Mouse (Mus musculus): ENCODE measurements around the gene App.

The App gene

DNA sequence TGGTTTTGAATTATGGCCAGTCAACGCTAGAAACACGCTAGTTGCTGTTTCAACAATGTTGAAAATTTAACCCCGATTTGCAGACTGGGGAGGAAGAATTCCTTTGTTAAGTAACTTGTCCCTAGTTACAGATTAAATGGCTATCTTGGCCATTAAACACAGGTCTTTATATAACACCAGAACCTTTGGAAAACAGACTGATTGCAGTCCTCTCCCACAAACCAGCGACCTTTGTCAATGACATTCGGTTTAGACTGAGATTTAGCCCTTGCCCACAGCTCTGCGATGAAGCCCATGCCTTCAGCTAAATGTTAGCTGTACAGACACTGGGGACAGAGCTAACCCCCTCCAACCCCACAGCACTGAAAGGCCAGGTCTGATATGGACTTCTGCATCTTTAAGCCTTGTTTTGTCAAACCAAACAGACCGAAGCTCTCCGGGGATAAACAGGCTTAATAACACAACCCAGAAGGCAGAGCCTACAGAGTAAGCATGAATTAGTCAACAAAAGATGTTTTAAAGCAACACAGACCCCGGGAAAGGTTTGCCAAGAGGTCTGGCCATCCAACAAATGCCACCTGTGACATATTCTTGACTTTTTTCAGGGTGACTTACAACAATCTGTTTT lies 152.8 kb downstream of the App start:
- no peak for DNase-seq (ENCODE audit: low spot score)

DNA sequence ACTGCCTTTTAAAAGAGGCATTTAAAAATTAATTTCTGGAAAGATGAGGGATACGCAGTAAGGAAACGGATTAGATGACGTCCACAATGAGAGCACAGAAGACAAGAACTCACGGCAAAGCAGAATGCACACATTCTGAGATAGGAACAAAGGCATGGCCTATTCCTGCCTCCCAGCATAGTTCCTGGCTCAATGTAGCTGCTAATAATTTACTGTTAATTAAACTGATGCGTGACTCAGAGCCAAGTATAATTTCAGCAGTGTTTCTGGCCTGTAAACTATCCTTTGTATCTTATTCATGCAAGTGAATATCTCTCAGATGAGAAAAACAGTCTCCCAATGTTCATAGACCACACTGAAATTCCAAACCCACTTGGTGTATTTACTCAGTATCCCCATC lies 154.3 kb downstream of the App start:
- DNase-seq (ENCODE audit: low spot score): no peak

DNA sequence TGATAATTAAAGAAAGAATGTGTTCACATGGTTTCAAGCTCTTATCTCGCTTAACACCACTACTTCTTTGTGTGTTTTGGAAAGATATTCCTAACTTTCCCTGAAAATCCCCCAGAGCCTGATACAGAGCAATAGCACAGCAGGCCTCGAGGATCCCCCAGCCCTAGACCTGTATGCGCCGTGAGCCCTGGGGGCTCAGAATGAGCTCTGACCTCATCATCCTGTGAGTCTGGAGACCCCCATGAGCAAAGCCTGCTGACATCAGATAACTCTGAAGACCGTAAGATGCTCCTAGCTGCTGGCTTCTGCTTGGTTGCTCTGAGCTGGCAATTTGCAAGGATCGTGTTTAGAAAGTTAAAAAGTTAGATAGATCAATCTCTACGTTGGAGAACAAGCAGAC lies 155.7 kb downstream of the App start:
- no peak for DNase-seq (ENCODE audit: low spot score)

DNA sequence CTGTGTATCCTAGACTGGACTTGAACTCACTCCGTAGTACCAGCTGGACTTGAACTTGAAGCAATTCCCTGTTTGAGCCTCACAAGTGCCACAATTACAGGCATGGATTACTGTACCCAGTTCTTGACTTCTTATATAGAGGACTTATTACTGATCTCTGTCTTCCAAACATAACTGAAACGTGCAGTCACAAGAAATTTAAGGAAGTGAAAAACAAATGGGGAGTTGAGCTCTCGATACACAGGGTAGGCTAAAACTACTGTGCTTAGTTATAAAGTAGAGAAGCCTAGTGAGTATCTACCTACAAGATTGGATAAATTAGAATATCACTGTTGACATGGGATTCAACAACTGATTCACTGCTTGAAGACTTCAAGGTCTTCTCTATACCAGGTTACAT lies 160.9 kb downstream of the App start:
- DNase-seq (ENCODE audit: low spot score): no peak

DNA sequence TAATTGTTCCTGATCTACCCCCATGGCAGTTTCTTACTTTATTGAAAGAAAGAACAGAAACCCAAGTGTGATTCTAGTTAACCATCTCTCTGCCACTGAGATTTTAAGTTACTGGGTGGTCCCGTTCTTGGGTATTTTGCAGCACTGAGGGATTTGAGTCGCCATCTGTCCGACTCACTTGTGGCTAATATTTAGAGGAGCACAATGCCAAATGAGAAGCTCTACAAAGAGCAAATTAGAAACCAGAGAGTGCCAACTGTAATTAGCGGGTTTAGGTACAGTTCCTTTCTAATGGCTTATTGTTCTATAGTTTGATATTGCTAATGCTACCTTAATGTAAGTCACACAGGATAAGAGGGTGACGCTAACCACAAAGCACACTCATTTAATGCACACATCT lies 161.4 kb downstream of the App start:
- no peak for DNase-seq (ENCODE audit: low spot score)

DNA sequence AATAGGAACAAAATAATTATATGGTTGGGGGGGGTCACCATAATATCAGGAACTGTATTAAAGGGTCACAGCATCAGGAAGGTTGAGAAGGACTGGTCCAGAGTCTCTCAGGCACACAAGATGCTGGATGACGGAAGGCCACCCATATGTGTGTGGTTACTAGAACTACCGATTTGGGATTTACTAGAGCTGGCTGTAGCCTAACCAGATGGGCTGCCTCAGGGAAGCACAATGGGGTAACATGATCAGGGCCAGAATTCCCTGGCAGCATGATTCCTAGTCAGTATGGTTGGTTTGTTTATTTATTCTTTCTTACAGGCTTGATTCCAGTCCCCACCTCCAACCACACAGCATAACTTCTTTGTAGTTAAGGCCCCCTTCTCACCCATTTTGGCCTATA lies 162.9 kb downstream of the App start:
- DNase-seq (ENCODE audit: low spot score): no peak

DNA sequence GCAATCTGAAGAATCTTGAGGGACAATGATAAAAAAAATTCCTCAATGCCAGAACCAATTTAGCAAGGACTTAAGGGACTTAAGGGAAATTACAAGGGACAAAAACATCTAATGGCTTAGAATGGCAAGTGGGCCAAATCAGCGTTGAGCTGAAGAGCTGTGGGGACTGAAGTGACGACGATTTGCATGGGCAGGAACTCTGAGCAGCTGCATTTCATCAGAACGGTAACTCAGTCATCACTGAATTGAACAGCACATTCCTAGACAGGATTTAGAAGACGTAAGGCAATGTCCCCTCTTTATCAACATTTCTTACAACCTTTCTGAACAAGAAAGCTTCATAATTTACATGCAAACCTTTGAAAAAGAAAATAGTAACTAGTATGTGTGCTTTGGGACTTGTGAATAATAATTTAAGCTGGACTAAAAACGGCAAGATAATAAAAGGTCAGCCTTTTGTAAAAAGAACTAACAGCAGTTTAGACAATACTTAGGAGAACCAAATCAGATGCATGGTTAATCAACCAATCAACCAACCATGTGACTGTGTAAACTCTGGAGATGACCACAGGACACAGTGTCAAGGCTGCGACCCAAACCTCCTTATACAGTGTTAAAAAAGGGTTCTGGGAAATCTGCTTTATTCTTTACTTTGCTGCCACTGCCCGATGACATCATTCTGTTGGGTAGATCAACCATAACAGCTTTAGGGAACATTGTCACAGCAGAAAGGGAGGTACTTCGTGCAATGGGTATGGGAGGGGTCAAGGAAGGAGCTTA lies 164.5 kb downstream of the App start:
- no peak for DNase-seq (ENCODE audit: low spot score)

DNA sequence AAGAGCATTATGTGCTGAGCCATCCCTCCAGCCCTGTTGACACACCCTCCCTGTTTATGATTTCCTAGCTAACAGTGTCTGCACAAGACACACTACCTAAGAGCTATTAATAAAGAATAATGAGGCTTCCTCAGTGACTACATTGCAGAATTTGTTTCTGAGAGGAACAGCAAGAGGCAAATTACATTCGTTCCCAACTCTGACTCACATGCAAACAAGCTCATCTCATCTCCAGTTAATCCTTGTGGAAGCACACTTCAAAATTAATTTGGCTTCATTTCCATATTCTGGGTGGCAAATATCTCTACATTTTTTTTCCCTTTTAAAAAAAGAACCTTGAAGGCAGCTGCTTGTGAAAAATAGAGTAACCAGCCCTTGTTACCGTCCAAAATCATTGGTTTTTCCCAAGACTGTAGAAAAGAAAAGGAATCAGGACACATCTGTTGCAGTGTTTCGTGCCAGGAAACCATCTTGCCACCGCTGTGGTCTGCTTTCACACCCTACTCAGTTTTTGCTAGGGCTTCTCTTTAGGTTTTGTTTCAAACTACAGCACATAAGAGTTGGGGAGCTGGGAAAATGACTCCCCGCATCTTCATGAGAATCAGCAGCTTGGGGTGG lies 171.5 kb downstream of the App start:
- DNase-seq (ENCODE audit: low spot score): no peak

DNA sequence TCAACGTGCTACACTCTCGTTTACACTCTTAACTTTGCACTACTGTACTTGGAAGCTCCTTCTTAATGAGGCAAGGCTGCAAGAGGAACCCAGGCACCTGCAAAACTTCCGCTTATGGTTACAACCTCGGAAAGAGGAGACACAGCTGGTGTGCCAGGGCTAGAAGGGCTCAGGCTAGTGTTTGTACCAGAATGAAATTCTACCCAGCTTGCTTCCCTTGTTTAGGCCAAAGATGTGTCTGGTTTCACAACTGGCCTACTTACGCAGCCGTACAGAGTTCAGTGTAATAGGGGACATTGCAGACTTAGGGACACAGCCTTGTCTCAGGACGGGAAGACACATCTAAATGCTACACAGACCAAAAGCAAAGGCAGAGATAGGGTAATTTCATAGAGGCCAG lies 173.3 kb downstream of the App start:
- no peak for DNase-seq (ENCODE audit: low spot score)

DNA sequence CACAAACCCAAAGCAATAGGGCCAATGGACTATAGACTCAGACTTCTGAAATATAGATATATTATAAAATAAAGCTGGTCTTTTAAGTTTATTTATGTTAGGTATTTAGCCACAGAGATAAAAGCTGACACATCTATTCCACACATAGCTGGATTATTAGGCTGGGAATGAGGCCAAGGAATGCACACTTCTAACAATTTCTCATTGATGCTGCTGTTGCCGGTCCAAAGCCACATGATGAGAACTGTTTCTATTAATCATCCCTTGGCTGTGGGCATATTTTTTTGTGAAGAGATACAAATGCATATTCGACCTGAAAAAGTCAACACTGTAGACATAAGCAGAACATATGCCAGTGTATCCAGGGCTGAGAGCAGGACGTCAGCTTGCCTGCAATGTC lies 176.0 kb downstream of the App start:
- DNase-seq (ENCODE audit: low spot score): no peak

DNA sequence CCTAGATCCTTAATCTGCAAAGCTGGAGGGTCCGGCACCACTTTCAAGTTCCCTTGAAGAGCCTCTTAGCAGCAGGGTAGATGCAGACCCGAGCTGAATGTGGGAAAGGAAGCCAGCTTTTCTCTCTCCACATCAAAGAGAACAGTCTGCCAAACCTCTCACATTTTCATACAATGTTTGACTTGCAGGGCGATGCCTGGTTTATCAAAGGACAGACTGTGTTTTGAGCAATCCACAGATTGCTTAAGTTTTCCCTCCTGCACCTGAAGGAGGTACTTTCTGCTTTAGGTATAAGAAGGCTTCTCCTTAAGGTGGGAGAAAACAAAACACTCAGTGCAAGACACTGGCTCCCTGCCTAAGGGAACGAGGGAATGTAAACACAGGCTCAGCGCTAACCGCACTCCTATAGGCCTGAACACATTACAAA lies 178.1 kb downstream of the App start:
- DNase-seq (ENCODE audit: low spot score): no peak

DNA sequence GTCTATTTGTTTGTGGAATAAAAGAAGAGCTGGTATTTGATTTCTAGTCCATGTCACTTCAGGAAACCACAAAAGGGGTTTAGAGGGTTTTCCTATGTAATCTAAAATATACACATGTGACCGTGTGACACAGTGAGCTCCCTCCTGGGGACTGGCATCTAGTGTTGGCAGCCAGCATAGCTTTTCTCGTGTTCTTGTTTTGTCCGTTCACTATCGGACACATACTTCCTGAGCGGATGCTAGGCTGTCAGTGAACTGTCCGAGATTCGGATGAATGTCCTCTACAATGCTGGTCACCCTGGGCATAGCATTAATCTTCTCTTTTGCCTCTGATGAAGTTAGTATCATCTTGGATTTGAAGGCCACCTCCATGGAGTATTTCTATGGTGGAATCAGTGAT lies 180.7 kb downstream of the App start:
- DNase-seq (ENCODE audit: low spot score): no peak

DNA sequence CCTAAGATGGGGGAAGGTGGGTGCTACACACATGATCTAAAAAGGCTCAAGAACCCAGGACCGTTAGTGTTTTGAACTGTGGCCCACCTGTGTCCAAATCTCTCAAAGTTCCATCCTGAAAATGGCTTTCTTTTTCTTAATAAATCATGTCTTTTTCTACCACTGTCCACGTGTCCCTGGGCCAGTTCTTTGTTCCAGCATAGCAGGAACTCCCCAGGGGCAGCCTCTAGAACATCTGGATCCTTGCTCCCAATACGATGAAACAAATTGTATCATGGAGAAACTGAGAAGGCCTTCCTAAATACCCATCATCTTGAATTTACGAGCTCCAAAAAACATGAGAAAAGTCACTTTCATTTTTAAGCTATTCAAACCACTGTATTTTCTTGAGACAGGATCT lies 182.6 kb downstream of the App start:
- no peak for DNase-seq (ENCODE audit: low spot score)

DNA sequence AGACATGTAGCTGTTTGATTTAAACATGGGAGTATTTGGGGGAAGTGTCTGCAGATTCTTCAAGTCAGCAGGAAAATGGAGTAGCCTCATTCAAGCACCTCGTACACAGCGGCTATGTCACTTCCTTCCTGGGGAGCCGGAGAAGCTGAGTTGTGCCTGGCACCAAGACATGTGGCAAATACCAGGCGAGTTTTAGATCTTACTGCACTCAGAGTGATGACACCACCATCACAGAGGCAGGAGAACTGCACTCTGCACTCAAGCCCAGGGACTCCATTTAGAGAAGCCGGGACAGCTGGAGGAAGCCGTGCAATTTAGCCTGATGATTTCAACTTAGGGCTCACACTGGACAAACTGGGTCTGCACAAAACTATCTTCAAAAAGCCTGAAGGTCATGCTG lies 183.6 kb downstream of the App start:
- DNase-seq (ENCODE audit: low spot score): no peak

DNA sequence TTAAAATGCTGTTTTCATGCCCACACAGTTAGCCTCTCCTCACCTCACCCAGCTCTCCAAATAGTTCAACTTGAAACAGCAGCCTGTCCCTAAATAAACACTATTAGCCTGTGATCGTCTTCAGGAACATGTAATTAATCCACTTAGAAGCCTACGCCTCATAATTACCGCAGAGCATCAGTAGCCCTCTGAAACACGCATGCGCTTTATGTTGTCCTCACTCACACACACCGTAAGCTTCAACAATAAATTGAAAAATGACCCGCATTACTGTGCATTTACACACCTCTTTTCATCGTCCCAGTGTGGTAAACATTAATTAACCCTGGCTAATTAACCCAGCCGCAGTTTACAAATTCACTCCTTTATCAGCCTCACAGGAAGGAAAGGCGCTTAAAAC lies 184.1 kb downstream of the App start:
- DNase-seq (ENCODE audit: low spot score): no peak

DNA sequence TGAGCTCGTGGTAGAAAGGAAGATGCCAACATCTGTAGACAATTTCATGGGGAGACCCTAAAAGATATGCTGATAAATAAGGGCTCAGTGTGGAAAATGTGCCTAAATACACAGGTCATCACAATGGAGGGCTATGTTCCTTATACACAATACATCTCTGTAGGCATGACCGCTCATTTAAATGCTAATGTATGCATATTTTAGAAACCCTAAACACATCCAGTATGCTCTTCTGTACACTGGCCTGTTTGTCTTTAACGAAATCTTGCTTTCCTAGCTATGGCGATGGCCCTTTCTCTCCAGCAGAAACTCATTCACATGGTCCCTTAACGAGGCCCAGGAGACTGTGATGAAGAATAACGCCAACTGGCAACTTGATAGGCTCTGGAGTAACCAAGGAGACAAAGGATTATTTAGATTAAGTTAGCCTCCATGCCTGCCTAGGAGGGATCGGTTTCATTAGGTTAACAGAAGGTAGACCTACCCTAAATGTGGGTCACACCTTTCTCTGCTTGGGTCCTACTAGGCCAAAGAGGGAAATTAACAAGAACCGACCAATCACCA lies 185.8 kb downstream of the App start:
- DNase-seq (ENCODE audit: low spot score): no peak

DNA sequence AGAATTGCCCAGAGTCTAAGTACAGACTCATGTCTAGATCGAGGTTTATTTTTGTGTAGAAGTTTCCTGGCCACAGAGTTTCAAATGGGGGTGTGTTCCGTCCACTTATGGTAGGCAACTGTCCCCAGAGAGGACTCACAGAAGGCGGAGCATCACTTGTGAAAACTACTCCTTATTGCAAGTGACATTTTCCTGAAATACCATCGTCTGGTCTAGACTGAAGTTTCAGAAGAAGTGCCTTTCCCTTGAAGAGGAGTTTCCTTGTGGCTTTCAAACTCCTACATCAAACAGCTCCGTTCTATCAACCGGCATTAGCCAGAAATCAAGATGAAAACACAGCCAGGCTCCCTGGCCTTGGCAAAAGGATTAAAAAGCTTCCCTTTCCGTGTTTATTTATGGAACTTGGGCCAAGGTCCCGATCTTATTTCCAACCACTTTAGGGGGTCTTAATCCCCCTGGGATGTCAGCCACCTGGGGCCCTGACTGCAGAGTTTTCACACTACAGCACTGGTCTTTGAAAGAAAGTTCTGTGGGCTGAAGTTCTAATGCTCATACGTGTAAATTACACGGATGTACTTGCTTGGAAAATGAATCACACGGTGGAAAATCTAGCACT lies 187.4 kb downstream of the App start:
- no peak for DNase-seq (ENCODE audit: low spot score)

DNA sequence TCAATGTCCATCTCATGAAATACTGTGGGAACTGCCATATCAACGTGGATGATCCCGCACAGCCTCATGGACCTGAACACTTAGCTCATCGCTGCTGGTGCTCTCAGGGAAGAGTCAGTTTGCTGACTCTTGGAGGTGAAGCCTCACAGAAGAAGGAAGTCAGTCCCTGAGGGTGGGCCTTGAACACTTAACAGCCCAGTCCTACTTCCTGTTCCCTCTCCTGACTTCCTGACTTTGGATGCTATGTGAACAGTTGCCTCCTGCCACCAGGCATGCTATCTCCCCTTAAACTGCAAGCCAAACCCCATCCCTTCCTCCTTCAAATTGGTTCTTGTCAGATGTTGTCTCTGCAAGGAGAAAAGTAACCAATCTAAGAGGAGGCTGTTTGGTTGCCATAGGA lies 188.2 kb downstream of the App start:
- DNase-seq (ENCODE audit: low spot score): no peak

DNA sequence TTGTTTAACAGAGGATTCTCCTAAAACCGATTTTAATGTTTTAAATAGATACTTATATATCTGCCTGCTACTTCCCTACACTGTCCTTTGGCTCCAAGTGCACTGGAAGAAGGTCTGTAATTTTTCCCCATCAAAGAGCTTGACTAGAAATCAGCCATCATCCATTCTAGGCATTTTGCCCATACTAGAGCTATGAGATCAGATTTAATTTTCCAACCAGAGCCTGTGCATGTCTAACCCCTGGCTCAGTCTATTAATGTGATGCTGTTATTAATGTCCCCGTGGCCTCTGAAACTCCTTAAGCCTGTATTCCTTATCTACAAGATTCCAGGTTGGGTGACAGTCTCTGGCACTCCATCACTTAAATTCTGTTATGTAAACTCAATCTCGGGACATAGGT lies 190.1 kb downstream of the App start:
- DNase-seq (ENCODE audit: low spot score): no peak

DNA sequence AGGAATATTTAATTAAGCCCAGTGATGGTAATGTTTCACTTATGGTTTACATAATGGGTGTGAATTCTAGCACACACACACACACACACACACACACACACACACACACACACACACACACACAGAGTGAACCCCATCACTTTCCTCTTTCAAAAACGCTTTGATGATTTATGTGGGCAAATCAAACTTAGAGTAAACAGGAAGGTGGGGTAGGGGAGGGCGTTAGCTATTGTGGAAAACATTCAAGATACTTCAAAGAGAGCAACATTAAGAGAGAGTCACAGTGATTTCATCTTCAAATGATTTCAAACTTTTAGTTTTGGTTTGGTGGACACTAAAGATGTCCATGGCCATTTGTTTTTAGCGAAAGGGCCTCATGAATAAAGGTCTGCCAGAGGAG lies 191.0 kb downstream of the App start:
- DNase-seq (ENCODE audit: low spot score): no peak

DNA sequence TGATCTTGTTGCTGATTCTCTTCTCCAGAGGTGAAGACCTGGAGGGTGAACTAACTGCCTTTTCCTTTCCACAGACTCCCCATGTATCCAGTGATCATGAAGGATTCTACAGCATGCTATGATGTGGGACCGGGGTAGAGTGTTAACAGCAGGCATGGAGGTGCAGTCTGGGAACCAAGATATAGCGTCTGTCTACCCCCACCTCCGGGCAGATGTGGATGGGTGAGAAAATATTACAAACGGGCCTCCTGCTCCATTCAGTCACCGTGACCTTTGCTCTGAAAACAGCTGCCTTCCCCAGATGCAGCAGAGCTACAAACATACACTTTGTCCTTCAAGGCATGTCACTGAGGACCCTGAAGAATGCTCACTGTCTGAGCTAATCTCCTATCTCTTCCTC lies 195.0 kb downstream of the App start:
- no peak for DNase-seq (ENCODE audit: low spot score)

DNA sequence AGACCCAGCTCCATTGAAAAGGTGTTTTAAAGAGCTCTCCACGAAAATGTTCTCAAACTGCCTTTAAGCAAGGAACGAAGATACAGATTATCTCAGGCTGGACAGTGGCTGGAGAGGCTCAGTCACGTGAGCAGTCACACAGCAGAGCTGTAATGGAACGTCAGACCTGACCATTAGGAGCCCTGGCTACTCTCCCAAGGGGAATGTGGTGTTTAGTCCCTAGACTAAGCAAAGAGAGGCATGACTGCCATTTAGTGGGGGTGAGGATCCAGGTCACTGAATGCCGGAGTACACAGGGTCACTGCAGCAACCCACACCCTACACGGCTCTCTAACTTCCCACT lies 199.4 kb downstream of the App start:
- DNase-seq (ENCODE audit: low spot score): no peak
